Mouse (Mus musculus): ENCODE measurements around the gene St8sia4.

GRCm38 (mm10) chr1:95655564-95655963, 11.8 kb downstream of the St8sia4 start:
- TF ChIP-seq CTCF (IDR thresholded peaks at IDR 0.05; ENCODE audit: insufficient read depth, low read depth, low read length) (no peak), POLR2A (IDR thresholded peaks at IDR 0.05; ENCODE audit: insufficient read depth, low read depth, low read length) (no peak)
